Mouse (Mus musculus): ENCODE measurements around the gene Prss53. TPM values are rescaled to one million over a fixed set of nuclear protein-coding genes. Genes with fewer than 3 reads are reported as not detected.

The Prss53 gene
- not detected for total RNA-seq (2023)

GRCm38 (mm10) chr7:127890798-127891197, at the start of gene Prss53:
Gene Prss53, minus strand, starts transcription at chr7:127890970.

DNA sequence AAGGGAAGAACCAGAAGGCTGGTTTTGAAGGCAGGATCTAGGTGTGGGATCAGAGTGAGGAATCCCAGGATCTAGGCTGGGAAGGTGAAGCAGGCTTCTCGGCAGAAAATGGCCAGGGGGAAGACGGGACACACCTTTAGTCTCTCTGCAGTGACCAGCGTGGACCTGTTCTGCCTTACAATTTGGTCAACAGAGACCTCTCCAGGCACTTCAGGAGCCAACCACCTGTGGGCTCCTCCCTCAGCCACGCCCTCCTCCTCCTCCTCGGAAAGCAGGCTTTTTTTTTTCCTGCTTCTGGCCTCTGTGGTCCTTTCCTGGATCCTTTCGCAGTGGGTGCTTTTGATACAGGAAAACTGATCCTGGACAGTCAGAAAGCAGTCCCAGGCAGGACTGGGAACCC, 39.2 kb upstream of the Prss53 start, which contains the start of gene Prss8:
Gene Prss8 (minus strand): TSS at position 182 of the 400 bp plus-strand sequence.

DNA sequence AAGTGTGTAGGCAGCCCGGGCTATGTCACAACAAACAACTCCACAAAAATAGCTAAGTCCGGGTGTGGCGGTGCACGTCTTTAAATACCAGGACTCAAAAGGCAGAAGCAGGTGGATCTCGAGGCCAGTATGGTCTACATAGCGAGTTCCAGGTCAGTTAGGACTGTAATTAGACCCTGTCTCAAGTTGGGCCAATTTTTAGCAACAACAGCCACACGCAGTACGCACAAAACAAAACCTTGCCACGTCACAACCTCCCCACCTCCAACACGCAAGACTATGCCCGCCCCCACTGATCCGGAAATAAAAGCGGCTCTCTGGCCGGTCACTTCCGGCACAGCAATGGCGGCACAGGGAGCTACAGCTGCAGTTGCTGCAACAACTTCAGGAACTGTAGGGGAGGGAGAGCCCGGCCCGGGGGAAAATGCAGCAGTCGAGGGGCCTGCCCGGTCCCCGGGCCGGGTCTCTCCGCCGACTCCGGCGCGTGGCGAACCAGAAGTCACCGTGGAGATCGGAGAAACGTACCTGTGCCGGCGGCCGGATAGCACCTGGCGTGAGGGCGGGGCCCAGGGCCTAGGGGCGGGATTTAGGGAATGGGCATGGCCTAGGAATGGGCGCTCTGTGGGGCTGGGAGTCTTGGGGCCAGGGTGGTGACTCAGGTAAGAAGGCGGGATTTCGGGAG, 21.6 kb upstream of the Prss53 start, which contains the start of gene Kat8:
Gene Kat8 (plus strand): TSS at position 327 of the 682 bp plus-strand sequence.

GRCm38 (mm10) chr7:127903971-127904796, 13.4 kb upstream of the Prss53 start, which contains the start of gene Bckdk:
Gene Bckdk, plus strand, starts transcription at chr7:127904082.

DNA sequence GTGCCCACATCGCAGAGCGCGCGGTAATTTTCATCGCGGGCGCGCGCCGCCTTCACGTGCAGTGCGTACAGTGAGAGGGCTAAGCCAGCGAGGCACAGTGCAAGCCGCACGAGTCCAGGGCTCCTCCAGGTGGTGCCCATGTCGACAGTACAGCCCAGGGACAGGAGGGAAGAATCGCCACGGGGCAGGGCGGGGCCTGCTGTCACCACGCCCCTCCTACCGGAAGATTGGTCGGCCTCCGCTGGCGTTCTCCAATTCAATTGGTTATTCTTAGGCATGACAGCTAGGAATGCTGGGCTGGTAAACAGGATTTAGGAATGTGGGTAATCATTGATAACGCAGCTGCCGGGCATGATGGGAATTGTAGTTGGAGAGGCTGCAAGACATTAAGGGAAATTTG, 4.7 kb upstream of the Prss53 start, which contains the start of the genes Gm21974 and Vkorc1:
Gene Gm21974 (minus strand): TSS at position 13 of the 400 bp plus-strand sequence.
Gene Vkorc1 (minus strand): TSS at position 176 of the 400 bp plus-strand sequence.

DNA sequence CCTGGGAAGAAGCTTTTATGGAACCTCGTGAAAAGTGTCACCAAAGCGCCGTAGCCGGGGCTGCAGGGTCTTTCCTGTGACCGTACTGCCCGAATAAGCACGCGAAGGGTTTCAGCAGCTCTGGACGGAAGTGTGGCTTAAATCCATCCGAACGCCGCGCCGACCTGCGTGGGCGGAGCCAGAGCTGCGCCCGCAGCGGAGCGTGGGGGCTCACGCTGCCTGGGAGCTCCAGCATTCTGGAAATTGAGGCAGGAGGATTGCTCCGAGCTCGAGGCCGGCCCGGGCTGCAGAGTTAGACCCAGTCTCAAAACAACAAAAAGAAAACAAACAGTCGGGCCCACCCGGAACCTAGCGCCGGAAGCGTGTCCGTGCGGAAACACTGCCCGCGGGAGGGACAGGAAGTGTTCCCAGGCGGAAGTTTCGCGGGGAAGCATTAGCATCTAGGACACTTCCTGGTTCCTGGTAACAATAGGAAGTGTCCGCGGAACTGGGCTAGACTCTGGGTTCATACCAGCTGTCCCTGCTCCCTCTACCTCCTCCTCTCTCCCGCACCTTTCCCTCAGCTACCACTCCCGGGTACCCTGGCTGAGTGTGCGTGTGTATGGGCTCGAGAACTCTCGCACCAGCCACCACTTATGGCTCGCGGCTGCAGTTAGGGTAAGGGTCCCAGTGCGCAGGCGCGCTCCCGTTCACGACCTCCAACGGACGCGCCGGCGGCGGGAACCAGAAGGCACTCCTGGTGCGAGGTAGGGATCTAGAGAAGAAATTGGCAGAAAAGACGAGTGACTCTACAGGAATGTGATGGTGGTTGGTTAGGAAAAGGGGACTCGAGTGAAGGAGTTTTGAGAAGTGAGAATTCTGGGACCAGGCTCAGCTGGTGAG, 14.1 kb downstream of the Prss53 start, which contains the start of gene Zfp668:
Gene Zfp668 (minus strand): TSS at position 362 of the 882 bp plus-strand sequence.

DNA sequence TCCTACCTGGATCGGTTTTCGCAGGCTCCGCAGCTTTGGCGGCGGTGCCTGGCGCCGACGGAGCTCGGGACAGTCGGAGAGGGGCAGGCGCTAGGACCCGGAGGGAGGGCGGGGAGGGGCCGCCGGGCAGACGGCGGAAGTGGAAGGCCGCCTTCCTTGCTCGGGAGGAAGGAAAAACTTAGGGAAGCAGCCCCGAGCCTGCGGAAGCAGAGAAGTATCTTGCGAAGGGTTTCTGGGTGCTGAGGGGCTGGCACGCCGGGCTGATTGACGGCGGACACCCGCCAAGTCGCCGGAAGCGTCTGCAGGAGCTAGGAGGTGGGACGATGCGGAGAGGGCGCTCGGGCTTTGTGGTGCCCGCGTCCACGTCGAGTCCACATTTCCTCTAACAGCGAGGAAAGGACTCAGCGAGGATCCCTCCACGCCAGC, 14.7 kb downstream of the Prss53 start, which contains the start of gene Zfp646:
Gene Zfp646 (plus strand): TSS at position 181 of the 426 bp plus-strand sequence.

Other genes starting within 250 kb of the Prss53 start
- gene Bcl7c, start 182.0 kb downstream of the Prss53 start, total RNA-seq (2023) = 10 to 100 TPM; 34.8 to 46.5 TPM
- gene Ctf1, start 178.2 kb downstream of the Prss53 start, total RNA-seq (2023) = not detected
- not detected for gene Ctf2, start 158.8 kb downstream of the Prss53 start, total RNA-seq (2023)
- gene Fbxl19, start 146.4 kb downstream of the Prss53 start, total RNA-seq (2023) = 1 to 10 TPM; 6.0 to 7.0 TPM
- 10 to 100 TPM; 27.2 to 29.1 TPM for gene Orai3, start 121.2 kb downstream of the Prss53 start, total RNA-seq (2023)
- gene Setd1a, start 114.3 kb downstream of the Prss53 start, total RNA-seq (2023) = 10 to 100 TPM; 30.9 to 31.9 TPM
- gene Gm49388, start 105.4 kb downstream of the Prss53 start, total RNA-seq (2023) = under 1 TPM in 1 of 2 experiments, not detected in 1; 0.84 TPM
- gene Hsd3b7, start 90.4 kb downstream of the Prss53 start, total RNA-seq (2023) = 10 to 100 TPM; 12.8 to 15.1 TPM
- 10 to 100 TPM; 61.0 to 71.1 TPM for gene Stx4a, start 66.7 kb downstream of the Prss53 start, total RNA-seq (2023)
- not detected for gene Stx1b, start 66.4 kb downstream of the Prss53 start, total RNA-seq (2023)
- 10 to 100 TPM; 39.9 to 40.2 TPM for gene Zfp646, start 14.7 kb downstream of the Prss53 start, total RNA-seq (2023)
- 1 to 10 TPM; 6.9 to 8.2 TPM for gene Zfp668, start 14.1 kb downstream of the Prss53 start, total RNA-seq (2023)
- not detected for gene Gm21974, start 4.5 kb upstream of the Prss53 start, total RNA-seq (2023)
- 10 to 100 TPM in 1 of 2 experiments, 1 to 10 TPM in 1; 8.9 to 10.6 TPM for gene Vkorc1, start 4.6 kb upstream of the Prss53 start, total RNA-seq (2023)
- 10 to 100 TPM; 33.7 to 34.8 TPM for gene Bckdk, start 13.1 kb upstream of the Prss53 start, total RNA-seq (2023)
- gene Kat8, start 21.5 kb upstream of the Prss53 start, total RNA-seq (2023) = 10 to 100 TPM; 16.9 to 19.3 TPM
- not detected for gene Prss8, start 39.1 kb upstream of the Prss53 start, total RNA-seq (2023)
- gene Prss36, start 55.8 kb upstream of the Prss53 start, total RNA-seq (2023) = 1 to 10 TPM in 1 of 2 experiments, under 1 TPM in 1; 0.73 to 2.2 TPM
- 100 to 1,000 TPM; 381 to 409 TPM for gene Fus, start 76.5 kb upstream of the Prss53 start, total RNA-seq (2023)
- 10 to 100 TPM; 58.7 to 76.0 TPM for gene Pycard, start 102.9 kb upstream of the Prss53 start, total RNA-seq (2023)
- under 1 TPM; 0.42 to 0.57 TPM for gene Trim72, start 113.0 kb upstream of the Prss53 start, total RNA-seq (2023)
- gene Itgam, start 171.7 kb upstream of the Prss53 start, total RNA-seq (2023) = 100 to 1,000 TPM; 810 to 844 TPM
- 10 to 100 TPM; 17.9 to 22.6 TPM for gene Gm49368, start 171.7 kb upstream of the Prss53 start, total RNA-seq (2023)
- 10 to 100 TPM; 18.0 to 27.4 TPM for gene Itgax, start 238.6 kb upstream of the Prss53 start, total RNA-seq (2023)

Measured in neutrophil, adult 59 days (primary cell).